Mouse (Mus musculus): ENCODE measurements around the gene Mab21l2. TPM values are rescaled to one million over a fixed set of nuclear protein-coding genes. Genes with fewer than 3 reads are reported as not detected.

Gene Mab21l2
- polyA plus RNA-seq, 1 experiment = 1.7 TPM

DNA sequence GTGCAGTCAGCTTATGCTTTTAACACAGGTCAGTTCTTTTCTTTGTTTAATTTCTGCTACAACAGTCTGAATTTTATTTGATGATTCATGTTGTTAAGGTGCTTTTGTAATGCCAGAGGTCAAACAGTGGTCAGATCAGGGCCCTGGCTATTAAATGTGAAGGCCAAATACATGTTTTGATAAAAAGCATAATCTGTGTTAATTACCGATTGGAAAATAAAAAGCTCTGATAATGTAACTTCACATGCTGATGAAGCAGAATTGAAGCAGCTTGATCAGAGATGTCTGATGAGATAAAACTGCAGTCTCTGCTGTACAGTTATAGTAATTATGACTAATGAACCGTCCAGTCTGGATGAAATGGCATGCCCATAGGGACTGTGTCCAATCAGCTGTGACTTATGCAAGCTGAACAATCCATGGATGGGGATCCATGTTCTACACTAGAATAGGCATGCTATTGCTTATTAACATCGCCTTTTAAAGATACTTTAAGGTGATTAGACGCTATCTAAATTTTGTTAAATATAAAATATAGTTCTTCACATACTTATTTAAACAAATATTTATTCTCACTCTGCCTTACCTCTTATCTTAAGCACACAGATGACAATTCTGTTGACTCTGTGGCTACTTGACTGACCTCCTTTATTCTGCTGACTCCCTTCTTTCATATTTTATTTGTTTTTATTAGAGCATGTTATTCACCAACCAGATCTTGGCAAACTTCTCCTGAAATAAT is 12.0 kb upstream of the Mab21l2 start:
- H3K4me1 ChIP-seq (ENCODE audit: control insufficient read depth, insufficient read depth, low read length) = no peaks in the 10 kb centered on the region; the same call in 1 of the 2 replicates
- no peak for TF ChIP-seq POLR2A (IDR thresholded peaks at IDR 0.05; ENCODE audit: borderline replicate concordance, control insufficient read depth, low read depth, low read length)
- TF ChIP-seq CTCF (IDR thresholded peaks at IDR 0.05; ENCODE audit: control insufficient read depth, insufficient read depth, low read length) = no peak
- no peak overlapping the region for H3K4me3 ChIP-seq (replicated peaks; ENCODE audit: control insufficient read depth, low read depth, low read length)
- WGBS = 73% methylated on average over 4 of the region's 4 CpGs
- H3K27ac ChIP-seq (ENCODE audit: control insufficient read depth, insufficient read depth, low read depth, low read length, poor library complexity) = no peak overlapping the region

DNA sequence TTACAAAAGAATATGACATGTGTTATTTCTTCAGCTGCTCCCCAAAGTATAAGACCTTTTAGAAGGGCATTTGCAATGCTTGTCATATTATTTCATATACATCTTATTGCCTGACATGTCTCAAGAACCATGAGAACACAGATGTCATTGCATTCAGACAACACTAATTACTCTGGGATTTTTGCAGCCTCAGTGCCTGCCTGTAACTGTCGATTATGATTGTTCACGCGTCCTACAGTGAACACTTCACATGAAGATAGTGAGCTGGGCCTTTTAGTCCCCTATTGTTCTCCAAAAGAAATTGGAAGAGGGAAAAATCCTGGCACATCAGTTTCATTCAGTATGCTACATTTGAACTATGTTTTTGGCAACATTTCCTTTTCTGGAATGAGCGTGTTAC is 11.2 kb upstream of the Mab21l2 start:
- no peak overlapping the region for H3K27ac ChIP-seq (ENCODE audit: control insufficient read depth, insufficient read depth, low read depth, low read length, poor library complexity)
- WGBS = 90% methylated on average over 4 of the region's 4 CpGs
- no peak overlapping the region for H3K4me3 ChIP-seq (replicated peaks; ENCODE audit: control insufficient read depth, low read depth, low read length)
- H3K4me1 ChIP-seq (ENCODE audit: control insufficient read depth, insufficient read depth, low read length) = no peaks in the 10 kb centered on the region; the same call in 1 of the 2 replicates
- TF ChIP-seq POLR2A (IDR thresholded peaks at IDR 0.05; ENCODE audit: borderline replicate concordance, control insufficient read depth, low read depth, low read length) (no peak), CTCF (IDR thresholded peaks at IDR 0.05; ENCODE audit: control insufficient read depth, insufficient read depth, low read length) (no peak)

GRCm38 (mm10) chr3:86558976-86559375 is 10.5 kb upstream of the Mab21l2 start:
- Histone ChIP-seq H3K27ac (ENCODE audit: control insufficient read depth, insufficient read depth, low read depth, low read length, poor library complexity) (no peak overlapping the region), H3K4me3 (replicated peaks; ENCODE audit: control insufficient read depth, low read depth, low read length) (no peak overlapping the region), H3K4me1 (ENCODE audit: control insufficient read depth, insufficient read depth, low read length) (no peaks in the 10 kb centered on the region; the same call in 1 of the 2 replicates)
- TF ChIP-seq CTCF (IDR thresholded peaks at IDR 0.05; ENCODE audit: control insufficient read depth, insufficient read depth, low read length) (no peak), POLR2A (IDR thresholded peaks at IDR 0.05; ENCODE audit: borderline replicate concordance, control insufficient read depth, low read depth, low read length) (no peak)
- WGBS = 53% methylated on average over 1 of the region's 1 CpGs

DNA sequence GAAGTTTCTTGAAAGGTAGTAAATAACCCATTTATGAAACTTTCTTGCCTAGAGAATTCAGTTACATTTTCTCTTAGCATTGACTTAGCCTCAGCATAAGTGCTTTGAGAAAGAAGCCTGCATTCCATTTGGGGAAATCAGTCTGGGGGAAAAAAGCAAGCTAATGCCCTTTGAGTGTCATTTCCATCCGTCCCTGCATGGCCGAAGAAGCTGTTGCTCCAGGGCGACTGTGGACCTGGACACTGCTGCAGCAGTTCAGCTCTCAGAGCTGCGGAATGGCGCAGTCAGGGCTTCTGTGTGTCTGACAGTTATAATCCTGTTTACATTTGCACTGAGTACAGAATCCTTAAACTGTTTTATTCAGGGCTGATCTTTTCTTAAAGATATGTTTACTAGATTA is 3.7 kb upstream of the Mab21l2 start:
- WGBS = 91% methylated on average over 5 of the region's 5 CpGs
- no peak for TF ChIP-seq CTCF (IDR thresholded peaks at IDR 0.05; ENCODE audit: control insufficient read depth, insufficient read depth, low read length)
- no peak for TF ChIP-seq POLR2A (IDR thresholded peaks at IDR 0.05; ENCODE audit: borderline replicate concordance, control insufficient read depth, low read depth, low read length)
- Histone ChIP-seq H3K4me1 (ENCODE audit: control insufficient read depth, insufficient read depth, low read length) (no peaks in the 10 kb centered on the region), H3K27ac (ENCODE audit: control insufficient read depth, insufficient read depth, low read depth, low read length, poor library complexity) (no peak overlapping the region), H3K4me3 (replicated peaks; ENCODE audit: control insufficient read depth, low read depth, low read length) (no peak overlapping the region)

DNA sequence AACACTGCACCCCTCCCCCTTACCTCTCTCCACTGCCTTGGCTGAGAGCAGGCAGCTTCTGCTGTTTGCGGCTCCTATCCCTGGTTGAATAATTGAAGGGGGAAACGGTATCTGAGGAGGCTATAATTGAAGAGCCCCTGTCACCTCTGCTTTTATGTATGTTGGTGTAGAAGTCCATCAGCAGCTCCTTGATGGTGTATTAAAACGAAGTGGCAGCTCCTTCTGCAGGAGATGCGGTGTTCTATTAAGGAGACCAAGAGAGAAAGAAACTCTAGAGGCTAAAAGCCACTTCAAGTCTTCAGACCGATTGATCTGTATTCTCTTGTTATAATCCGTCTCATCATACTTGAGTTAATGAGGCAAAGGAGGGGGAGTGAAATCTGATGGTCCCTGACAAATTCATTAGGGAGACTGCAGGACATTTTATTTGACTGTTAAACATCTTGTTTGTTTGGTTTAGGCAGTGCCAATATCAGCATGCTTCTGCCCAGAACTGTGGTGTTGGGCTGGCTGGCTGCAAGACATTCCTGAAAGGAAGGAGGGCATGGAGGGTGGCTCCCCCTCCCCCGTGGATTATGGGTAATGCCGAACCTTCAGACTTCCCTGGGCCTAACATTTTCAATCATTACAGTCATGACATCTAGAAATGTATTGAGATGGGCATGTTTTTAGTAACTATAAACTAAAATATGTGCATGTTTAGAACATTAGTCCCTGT is 2.7 kb upstream of the Mab21l2 start:
- TF ChIP-seq POLR2A (IDR thresholded peaks at IDR 0.05; ENCODE audit: borderline replicate concordance, control insufficient read depth, low read depth, low read length) = no peak
- TF ChIP-seq CTCF (IDR thresholded peaks at IDR 0.05; ENCODE audit: control insufficient read depth, insufficient read depth, low read length) = no peak
- Histone ChIP-seq H3K27ac (ENCODE audit: control insufficient read depth, insufficient read depth, low read depth, low read length, poor library complexity) (no peak overlapping the region), H3K4me1 (ENCODE audit: control insufficient read depth, insufficient read depth, low read length) (no peaks in the 10 kb centered on the region), H3K4me3 (replicated peaks; ENCODE audit: control insufficient read depth, low read depth, low read length) (no peak overlapping the region)
- WGBS = 83% methylated on average over 8 of the region's 8 CpGs

DNA sequence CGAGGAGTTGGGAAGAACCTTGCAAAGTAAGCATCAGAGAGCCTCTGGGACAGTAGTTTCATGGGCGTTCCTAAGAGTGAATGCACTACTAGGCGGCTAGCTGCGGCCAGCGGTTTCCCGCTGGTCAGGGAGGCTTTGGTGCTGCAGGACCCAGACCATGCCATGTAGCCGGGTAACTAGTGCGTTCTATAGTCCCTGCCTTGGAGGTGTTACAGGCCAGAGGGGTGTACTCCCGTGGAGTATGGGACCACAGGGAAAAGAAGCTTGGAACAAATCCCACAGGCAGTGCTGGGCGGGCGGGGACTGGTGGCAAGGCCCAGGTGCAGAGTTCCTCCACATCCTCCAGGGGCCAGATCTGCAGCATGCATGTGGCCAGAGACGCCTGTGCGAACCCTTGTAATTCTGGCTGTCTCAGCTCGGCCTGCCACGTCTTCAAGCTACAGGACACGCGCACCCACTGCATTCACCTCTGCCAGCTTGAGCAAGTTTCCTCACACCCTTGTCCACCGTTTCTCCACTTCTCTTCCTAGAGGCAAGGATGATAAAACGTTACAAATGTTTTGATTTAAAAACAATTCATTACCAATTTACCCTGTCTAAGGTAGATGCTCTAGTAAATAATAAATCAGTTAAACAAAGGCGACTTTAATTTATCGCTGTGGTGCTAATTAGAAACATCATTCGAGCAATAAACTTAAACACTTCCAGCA is 2.0 kb upstream of the Mab21l2 start:
- Histone ChIP-seq H3K4me3 (replicated peaks; ENCODE audit: control insufficient read depth, low read depth, low read length) (no peak overlapping the region), H3K27ac (ENCODE audit: control insufficient read depth, insufficient read depth, low read depth, low read length, poor library complexity) (no peak overlapping the region), H3K4me1 (ENCODE audit: control insufficient read depth, insufficient read depth, low read length) (no peaks in the 10 kb centered on the region)
- WGBS = 70% methylated on average over 22 of the region's 22 CpGs
- no peak for TF ChIP-seq POLR2A (IDR thresholded peaks at IDR 0.05; ENCODE audit: borderline replicate concordance, control insufficient read depth, low read depth, low read length)
- TF ChIP-seq CTCF (IDR thresholded peaks at IDR 0.05; ENCODE audit: control insufficient read depth, insufficient read depth, low read length) = no peak

- no peak overlapping the region for H3K27ac ChIP-seq (ENCODE audit: control insufficient read depth, insufficient read depth, low read depth, low read length, poor library complexity)
- WGBS = 2% methylated on average over 42 of the region's 42 CpGs
- H3K4me1 ChIP-seq (ENCODE audit: control insufficient read depth, insufficient read depth, low read length) = no peaks in the 10 kb centered on the region
- no peak overlapping the region for H3K4me3 ChIP-seq (replicated peaks; ENCODE audit: control insufficient read depth, low read depth, low read length)
- TF ChIP-seq CTCF (IDR thresholded peaks at IDR 0.05; ENCODE audit: control insufficient read depth, insufficient read depth, low read length) = no peak
- TF ChIP-seq POLR2A (IDR thresholded peaks at IDR 0.05; ENCODE audit: borderline replicate concordance, control insufficient read depth, low read depth, low read length) = no peak
Observed at GRCm38 (mm10) chr3:86547251-86547791, 1.1 kb downstream of the Mab21l2 start.
